Mouse (Mus musculus) stomach, embryonic 15.5 days (tissue): ENCODE results near the gene Ssh2. TPM values are rescaled to one million over a fixed set of nuclear protein-coding genes. Genes with fewer than 3 reads are reported as not detected.
A peak's percentile ranks its signal among the peaks of the same experiment; 100 is the strongest.

ENCODE experiments used
- ATAC-seq: fragments of 200-750 bp; cut with Nextera tagmentation; 2 replicates; pipeline ENCODE4 v1.8.0; 2017; ENCODE audit warnings: low read depth, moderate number of reproducible peaks, moderate TSS enrichment; ENCODE audit not compliant: insufficient read depth, low FRiP score
- H3K27ac ChIP-seq: fragments of 300-500 bp; sonication (generic); 2 replicates; pipeline ENCODE4 v1.5.1; 2015; ENCODE audit warnings: mild to moderate bottlenecking, inconsistent platforms
- H3K27me3 ChIP-seq: fragments of 300-500 bp; sonication (generic); replicated peaks from 2 replicates; pipeline ENCODE4 v1.6.1; 2015; ENCODE audit warnings: inconsistent platforms
- H3K36me3 ChIP-seq: fragments of 300-500 bp; sonication (generic); 2 replicates; pipeline ENCODE4 v1.6.1; 2015; ENCODE audit warnings: inconsistent platforms
- H3K4me1 ChIP-seq: fragments of 300-500 bp; sonication (generic); 2 replicates; pipeline ENCODE4 v1.6.1; 2015; ENCODE audit warnings: inconsistent platforms
- H3K4me2 ChIP-seq: fragments of 300-500 bp; sonication (generic); 2 replicates; pipeline ENCODE4 v1.6.1; 2015; ENCODE audit warnings: mild to moderate bottlenecking, inconsistent platforms
- H3K4me3 ChIP-seq: fragments of 300-500 bp; sonication (generic); replicated peaks from 2 replicates; pipeline ENCODE4 v1.5.1; 2015; ENCODE audit warnings: inconsistent platforms
- H3K9ac ChIP-seq: fragments of 300-500 bp; sonication (generic); 2 replicates; pipeline ENCODE4 v1.6.1; 2015; ENCODE audit warnings: inconsistent platforms
- H3K9me3 ChIP-seq: fragments of 300-500 bp; sonication (generic); 2 replicates; pipeline ENCODE4 v1.6.1; 2016; ENCODE audit warnings: inconsistent platforms
- WGBS: fragments of 180-500 bp; shearing (Covaris S2); methylation state at CpG from one replicate; pipeline ENCODE4 v1.1.7; 2015; 5-methylcytosine and 5-hydroxymethylcytosine counted together
- polyA plus RNA-seq: library from polyadenylated mRNA; unstranded; fragments of >200 nt; fragmentation: Nextera tagmentation; extraction: Ambion mirVana; gene quantifications from 2 replicates; pipeline ENCODE4 v1.2.1, GENCODE M21; 2015

The Ssh2 gene
- polyA plus RNA-seq, 1 experiment from 2014 or later, result 6.9 TPM

- peaks cover 49% of the 10 kb centered on the region for H3K4me1 ChIP-seq
- ATAC-seq, result no peak
- H3K27ac ChIP-seq, result no peak overlapping the region
- H3K4me3 ChIP-seq, result no peak overlapping the region
- no peak overlapping the region for H3K9ac ChIP-seq
- H3K27me3 ChIP-seq, result no peaks in the 10 kb centered on the region
- 85% methylated on average over 7 of the region's 7 CpGs for WGBS
- H3K4me2 ChIP-seq, result no peak overlapping the region
- peaks cover 28% of the 10 kb centered on the region for H3K36me3 ChIP-seq
- H3K9me3 ChIP-seq, result no peaks in the 10 kb centered on the region
Observed at GRCm38 (mm10) chr11:77499354-77499753, 283.3 kb downstream of the Ssh2 start.

GRCm38 (mm10) chr11:77500361-77501325 is 284.6 kb downstream of the Ssh2 start:
- Histone ChIP-seq H3K36me3 (peaks cover 40% of the 10 kb centered on the region), H3K4me3 (no peak overlapping the region), H3K27me3 (no peaks in the 10 kb centered on the region), H3K9ac (no peak overlapping the region), H3K27ac (no peak overlapping the region), H3K4me1 (peaks cover 36% of the 10 kb centered on the region), H3K9me3 (no peaks in the 10 kb centered on the region), H3K4me2 (no peak overlapping the region)
- no peak for ATAC-seq
- WGBS, result 77% methylated on average over 17 of the region's 17 CpGs

DNA sequence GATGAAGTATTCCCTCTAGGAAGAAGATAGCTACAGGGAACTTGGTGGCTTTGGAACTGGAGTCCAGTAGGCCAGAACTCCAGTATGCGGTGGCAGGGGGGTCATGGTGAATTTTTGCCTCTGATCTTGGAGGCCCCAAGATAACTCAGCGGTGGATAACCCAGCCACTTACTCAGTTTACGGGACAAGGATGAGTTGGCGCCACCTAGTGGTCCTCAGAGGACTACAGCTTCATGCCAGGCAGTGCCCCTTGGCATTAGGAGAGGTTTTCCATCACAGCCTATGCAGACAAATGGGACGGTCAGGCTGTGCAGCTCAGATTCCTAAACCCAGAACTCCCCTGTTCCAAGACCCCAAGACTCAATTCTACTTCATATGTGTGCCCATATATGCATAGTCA is 285.3 kb downstream of the Ssh2 start:
- H3K4me1 ChIP-seq, result peaks cover 32% of the 10 kb centered on the region
- H3K4me2 ChIP-seq, result no peak overlapping the region
- peaks cover 47% of the 10 kb centered on the region for H3K36me3 ChIP-seq
- 18% methylated on average over 5 of the region's 5 CpGs for WGBS
- H3K4me3 ChIP-seq, result no peak overlapping the region
- no peak for ATAC-seq
- no peak overlapping the region for H3K27ac ChIP-seq
- no peak overlapping the region for H3K9ac ChIP-seq
- no peaks in the 10 kb centered on the region for H3K27me3 ChIP-seq
- H3K9me3 ChIP-seq, result no peaks in the 10 kb centered on the region

DNA sequence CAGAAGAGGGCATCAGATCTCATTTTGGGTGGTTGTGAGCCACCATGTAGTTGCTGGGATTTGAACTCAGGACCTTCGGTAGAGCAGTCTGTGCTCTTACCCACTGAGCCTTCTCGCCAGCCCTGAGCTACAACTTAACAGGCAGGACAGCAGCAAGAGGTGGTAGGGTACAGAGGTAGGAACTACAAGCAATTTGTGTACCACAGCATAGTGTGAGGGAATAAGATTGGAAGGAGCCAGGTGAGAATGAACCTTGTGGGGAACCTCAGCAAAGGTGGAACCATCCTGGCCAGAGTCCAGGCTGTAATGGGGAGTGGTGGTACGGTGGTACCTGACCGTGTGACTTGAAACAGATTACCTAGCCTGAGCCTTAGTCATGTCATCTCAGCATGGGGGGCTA is 285.9 kb downstream of the Ssh2 start:
- Histone ChIP-seq H3K4me1 (peaks cover 29% of the 10 kb centered on the region), H3K9ac (no peak overlapping the region), H3K4me2 (no peak overlapping the region), H3K36me3 (peaks cover 53% of the 10 kb centered on the region), H3K4me3 (no peak overlapping the region), H3K27ac (no peak overlapping the region), H3K9me3 (no peaks in the 10 kb centered on the region), H3K27me3 (no peaks in the 10 kb centered on the region)
- no peak for ATAC-seq
- 90% methylated on average over 4 of the region's 4 CpGs for WGBS

- Histone ChIP-seq H3K9me3 (no peaks in the 10 kb centered on the region), H3K4me1 (peaks cover 25% of the 10 kb centered on the region), H3K9ac (no peak overlapping the region), H3K36me3 (peaks cover 57% of the 10 kb centered on the region), H3K27ac (0 out of 2 replicates have a peak overlapping the region, but pooled peaks have one; percentile 16), H3K4me3 (no peak overlapping the region), H3K4me2 (no peak overlapping the region), H3K27me3 (no peaks in the 10 kb centered on the region)
- no peak for ATAC-seq
- 84% methylated on average over 6 of the region's 6 CpGs for WGBS
Observed at GRCm38 (mm10) chr11:77502481-77502880, 286.4 kb downstream of the Ssh2 start.

- Histone ChIP-seq H3K4me2 (no peak overlapping the region), H3K9ac (no peak overlapping the region), H3K4me3 (no peak overlapping the region), H3K27ac (no peak overlapping the region), H3K4me1 (peaks cover 22% of the 10 kb centered on the region), H3K27me3 (no peaks in the 10 kb centered on the region), H3K9me3 (no peaks in the 10 kb centered on the region), H3K36me3 (peaks cover 58% of the 10 kb centered on the region)
- 67% methylated on average over 3 of the region's 3 CpGs for WGBS
- ATAC-seq, result no peak
Observed at GRCm38 (mm10) chr11:77503511-77503910, 287.4 kb downstream of the Ssh2 start.

GRCm38 (mm10) chr11:77504377-77504776 is 288.3 kb downstream of the Ssh2 start:
- 92% methylated on average over 19 of the region's 19 CpGs for WGBS
- H3K9ac ChIP-seq, result no peak overlapping the region
- no peak for ATAC-seq
- no peak overlapping the region for H3K4me2 ChIP-seq
- H3K27ac ChIP-seq, result no peak overlapping the region
- no peak overlapping the region for H3K4me3 ChIP-seq
- H3K27me3 ChIP-seq, result no peaks in the 10 kb centered on the region
- H3K9me3 ChIP-seq, result no peaks in the 10 kb centered on the region
- peaks cover 23% of the 10 kb centered on the region for H3K4me1 ChIP-seq
- H3K36me3 ChIP-seq, result peaks cover 58% of the 10 kb centered on the region

DNA sequence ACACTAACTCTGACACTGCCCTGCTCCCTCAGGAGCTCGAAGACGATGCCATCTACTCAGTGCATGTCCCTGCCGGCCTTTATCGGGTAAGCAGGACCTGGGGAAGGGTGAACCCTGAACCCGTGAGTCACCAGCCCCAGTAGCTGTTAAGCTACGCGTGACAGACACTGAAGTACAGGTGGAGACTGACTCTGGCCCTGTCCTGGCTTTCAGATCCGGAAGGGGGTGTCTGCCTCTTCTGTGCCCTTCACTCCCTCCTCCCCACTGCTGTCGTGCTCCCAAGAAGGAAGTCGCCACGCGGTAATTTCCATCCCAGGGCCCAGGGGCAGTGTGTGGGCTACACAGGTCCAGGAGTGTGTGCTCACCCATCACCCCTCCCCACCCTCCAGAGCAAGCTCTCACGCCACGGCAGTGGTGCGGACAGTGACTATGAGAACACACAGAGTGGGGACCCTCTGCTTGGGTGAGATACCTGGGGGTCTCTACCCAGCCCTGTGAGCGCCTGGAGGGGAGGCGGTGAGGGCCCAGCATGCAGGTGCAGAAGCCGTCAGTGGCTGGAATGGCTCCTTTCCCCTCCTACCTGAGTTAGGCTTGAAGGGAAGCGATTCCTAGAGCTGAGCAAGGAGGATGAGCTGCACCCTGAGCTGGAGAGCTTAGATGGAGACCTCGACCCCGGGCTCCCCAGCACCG is 289.3 kb downstream of the Ssh2 start:
- no peaks in the 10 kb centered on the region for H3K27me3 ChIP-seq
- H3K9me3 ChIP-seq, result no peaks in the 10 kb centered on the region
- ATAC-seq, result no peak
- H3K4me3 ChIP-seq, result no peak overlapping the region
- H3K27ac ChIP-seq, result no peak overlapping the region
- no peak overlapping the region for H3K4me2 ChIP-seq
- peaks cover 51% of the 10 kb centered on the region for H3K36me3 ChIP-seq
- peaks cover 16% of the 10 kb centered on the region for H3K4me1 ChIP-seq
- WGBS, result 86% methylated on average over 22 of the region's 22 CpGs
- H3K9ac ChIP-seq, result no peak overlapping the region

DNA sequence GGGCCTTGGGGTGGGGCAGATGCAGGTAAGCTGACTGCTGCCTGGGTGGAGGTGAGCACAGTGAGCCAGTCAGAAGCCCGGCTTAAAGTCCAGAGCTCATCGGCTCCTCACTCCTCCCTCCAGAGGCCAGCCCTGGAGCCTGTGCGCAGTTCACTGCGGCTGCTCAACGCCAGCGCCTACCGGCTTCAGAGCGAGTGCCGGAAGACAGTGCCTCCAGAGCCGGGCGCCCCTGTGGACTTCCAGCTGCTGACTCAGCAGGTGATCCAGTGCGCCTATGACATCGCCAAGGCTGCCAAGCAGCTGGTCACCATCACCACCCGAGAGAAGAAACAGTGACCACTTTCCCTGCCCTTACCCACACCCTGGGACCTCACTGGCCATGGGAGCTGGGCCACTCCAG is 290.2 kb downstream of the Ssh2 start:
- no peaks in the 10 kb centered on the region for H3K9me3 ChIP-seq
- no peak for ATAC-seq
- no peaks in the 10 kb centered on the region for H3K27me3 ChIP-seq
- H3K4me1 ChIP-seq, result peaks cover 14% of the 10 kb centered on the region
- H3K27ac ChIP-seq, result no peak overlapping the region
- H3K36me3 ChIP-seq, result peaks cover 51% of the 10 kb centered on the region
- no peak overlapping the region for H3K9ac ChIP-seq
- no peak overlapping the region for H3K4me3 ChIP-seq
- 75% methylated on average over 14 of the region's 14 CpGs for WGBS
- no peak overlapping the region for H3K4me2 ChIP-seq

DNA sequence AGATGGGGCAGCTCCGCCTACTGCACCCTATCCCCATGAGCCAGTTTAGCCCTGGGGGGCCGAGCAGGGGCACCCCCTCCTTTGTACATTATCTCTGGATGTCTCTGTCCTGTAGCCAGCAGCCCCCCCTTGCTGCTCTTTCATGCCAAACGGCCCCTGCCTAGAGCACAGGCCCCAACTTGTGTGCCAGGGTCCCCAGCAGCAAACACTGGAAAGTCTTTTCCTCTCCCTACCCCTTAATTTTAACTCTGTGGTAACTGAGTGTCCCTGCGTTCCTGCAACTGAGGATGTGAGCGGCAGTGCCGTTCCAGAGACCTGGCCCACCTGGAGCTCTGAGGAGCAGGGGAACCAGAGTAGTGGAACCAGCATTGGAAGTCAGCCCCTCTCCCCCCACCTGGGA is 290.9 kb downstream of the Ssh2 start:
- no peak overlapping the region for H3K27ac ChIP-seq
- no peak for ATAC-seq

GRCm38 (mm10) chr11:77507426-77507825 is 291.3 kb downstream of the Ssh2 start:
- Histone ChIP-seq H3K27me3 (no peaks in the 10 kb centered on the region), H3K4me2 (no peak overlapping the region), H3K4me3 (no peak overlapping the region), H3K36me3 (peaks cover 49% of the 10 kb centered on the region), H3K9me3 (no peaks in the 10 kb centered on the region), H3K9ac (no peak overlapping the region), H3K4me1 (peaks cover 17% of the 10 kb centered on the region), H3K27ac (no peak overlapping the region)
- WGBS, result 75% methylated on average over 4 of the region's 4 CpGs
- no peak for ATAC-seq

More for the DNA sequence above, 290.9 kb downstream of the Ssh2 start:
- Histone ChIP-seq H3K9me3 (no peaks in the 10 kb centered on the region), H3K4me3 (no peak overlapping the region), H3K4me1 (peaks cover 14% of the 10 kb centered on the region), H3K4me2 (no peak overlapping the region), H3K36me3 (peaks cover 51% of the 10 kb centered on the region), H3K9ac (no peak overlapping the region), H3K27me3 (no peaks in the 10 kb centered on the region)
- 84% methylated on average over 6 of the region's 6 CpGs for WGBS
